Mouse (Mus musculus) cerebellum, postnatal 4 days (tissue): ENCODE measurements around the gene Atad1.
"Not testable (repeated sequence)": the region's sequence is repeated elsewhere in the genome, so short reads cannot be mapped to it uniquely, and the experiment has no call there.

ENCODE experiments used
- DNase-seq, 2 experiments: peaks; one replicate each; pipeline ENCODE4 v3.0.0; 2022; ENCODE audit warnings: low spot score in 2 of 2, mixed read lengths in 1 of 2

Atad1 gene

GRCm38 (mm10) chr19:32680894-32681293 is 58.7 kb downstream of the Atad1 start:
- no peak for DNase-seq

GRCm38 (mm10) chr19:32675766-32676165 is 63.8 kb downstream of the Atad1 start:
- no peak for DNase-seq

- not testable (repeated sequence) for DNase-seq
These were observed 71.8 kb downstream of the Atad1 start for GRCm38 (mm10) chr19:32667830-32668229.

- no peak for DNase-seq
These were observed 74.3 kb downstream of the Atad1 start for GRCm38 (mm10) chr19:32665243-32665642.

GRCm38 (mm10) chr19:32662936-32663335 is 76.7 kb downstream of the Atad1 start:
- DNase-seq = no peak

GRCm38 (mm10) chr19:32659346-32659745 is 80.2 kb downstream of the Atad1 start:
- no peak for DNase-seq

- no peak for DNase-seq
These were observed 85.8 kb downstream of the Atad1 start for GRCm38 (mm10) chr19:32653630-32654362.

- no peak for DNase-seq
These were observed 86.5 kb downstream of the Atad1 start for GRCm38 (mm10) chr19:32653122-32653521.

GRCm38 (mm10) chr19:32651046-32651445 is 88.5 kb downstream of the Atad1 start:
- DNase-seq = no peak

GRCm38 (mm10) chr19:32648019-32648571 is 91.5 kb downstream of the Atad1 start:
- DNase-seq = no peak

GRCm38 (mm10) chr19:32646382-32646781 is 93.2 kb downstream of the Atad1 start:
- DNase-seq = no peak

GRCm38 (mm10) chr19:32645939-32646338 is 93.6 kb downstream of the Atad1 start:
- no peak for DNase-seq

GRCm38 (mm10) chr19:32643642-32644041 is 95.9 kb downstream of the Atad1 start:
- no peak for DNase-seq

GRCm38 (mm10) chr19:32641995-32642394 is 97.6 kb downstream of the Atad1 start:
- no peak for DNase-seq

GRCm38 (mm10) chr19:32641535-32641934 is 98.1 kb downstream of the Atad1 start:
- DNase-seq = no peak

- DNase-seq = no peak
These were observed 101.2 kb downstream of the Atad1 start for GRCm38 (mm10) chr19:32638276-32638903.

- DNase-seq = no peak
These were observed 102.0 kb downstream of the Atad1 start for GRCm38 (mm10) chr19:32637357-32638275.

GRCm38 (mm10) chr19:32634916-32635315 is 104.7 kb downstream of the Atad1 start:
- no peak for DNase-seq

GRCm38 (mm10) chr19:32628572-32629132 is 110.9 kb downstream of the Atad1 start:
- no peak for DNase-seq

- no peak for DNase-seq
These were observed 112.0 kb downstream of the Atad1 start for GRCm38 (mm10) chr19:32627631-32628030.

GRCm38 (mm10) chr19:32626768-32627331 is 112.7 kb downstream of the Atad1 start:
- DNase-seq = no peak
